Mouse (Mus musculus): ENCODE measurements around the gene Faf2. TPM values are rescaled to one million over a fixed set of nuclear protein-coding genes. Genes with fewer than 3 reads are reported as not detected.

Faf2 gene
- polyA plus RNA-seq, 1 experiment from 2014 or later, result 96.9 TPM

- Histone ChIP-seq H3K4me3 (ENCODE audit: low read depth, low read length) (no peak overlapping the region), H3K4me1 (ENCODE audit: control insufficient read depth, insufficient read depth, low read length) (no peaks in the 10 kb centered on the region; the same call in none of the 2 replicates), H3K9ac (replicated peaks; ENCODE audit: low read length) (no peak overlapping the region), H3K4me2 (ENCODE audit: low read depth, low read length) (no peak overlapping the region), H3K27ac (replicated peaks; ENCODE audit: low read depth, low read length) (no peak overlapping the region), H3K9me3 (replicated peaks; ENCODE audit: control insufficient read depth, low read length) (no peaks in the 10 kb centered on the region), H3K36me3 (replicated peaks; ENCODE audit: control insufficient read depth, insufficient read depth, low read depth, low read length) (peaks cover 25% of the 10 kb centered on the region), H3K27me3 (ENCODE audit: control insufficient read depth, insufficient read depth, low read length) (no peaks in the 10 kb centered on the region)
- DNase-seq (ENCODE audit: low spot score), result no peak
- WGBS, result 65% methylated on average over 3 of the region's 3 CpGs
- no peak for ATAC-seq (replicated peaks; ENCODE audit: insufficient number of reproducible peaks, low FRiP score, low TSS enrichment, low read depth)
Measured at GRCm38 (mm10) chr13:54684140-54684896, 62.7 kb downstream of the Faf2 start.

GRCm38 (mm10) chr13:54685174-54685573 is 63.6 kb downstream of the Faf2 start:
- peak overlapping the region; percentile 74 for H3K4me2 ChIP-seq (ENCODE audit: low read depth, low read length)
- H3K4me1 ChIP-seq (ENCODE audit: control insufficient read depth, insufficient read depth, low read length), result no peaks in the 10 kb centered on the region; the same call in none of the 2 replicates
- no peaks in the 10 kb centered on the region for H3K27me3 ChIP-seq (ENCODE audit: control insufficient read depth, insufficient read depth, low read length)
- H3K9me3 ChIP-seq (replicated peaks; ENCODE audit: control insufficient read depth, low read length), result no peaks in the 10 kb centered on the region
- H3K36me3 ChIP-seq (replicated peaks; ENCODE audit: control insufficient read depth, insufficient read depth, low read depth, low read length), result peaks cover 22% of the 10 kb centered on the region
- 58% methylated on average over 2 of the region's 2 CpGs for WGBS
- H3K27ac ChIP-seq (replicated peaks; ENCODE audit: low read depth, low read length), result no peak overlapping the region
- no peak overlapping the region; the same call in 1 of the 2 replicates for H3K9ac ChIP-seq (replicated peaks; ENCODE audit: low read length)
- ATAC-seq (replicated peaks; ENCODE audit: insufficient number of reproducible peaks, low FRiP score, low TSS enrichment, low read depth) (no peak), DNase-seq (ENCODE audit: low spot score) (peak; percentile 54)
- H3K4me3 ChIP-seq (ENCODE audit: low read depth, low read length), result peak overlapping the region; percentile 92; the same call in 1 of the 2 replicates

- ATAC-seq (replicated peaks; ENCODE audit: insufficient number of reproducible peaks, low FRiP score, low TSS enrichment, low read depth) (no peak), DNase-seq (ENCODE audit: low spot score) (peak; percentile 23)
- WGBS, result 5% methylated on average over 19 of the region's 19 CpGs
- H3K4me2 ChIP-seq (ENCODE audit: low read depth, low read length), result peak overlapping the region; percentile 74
- H3K36me3 ChIP-seq (replicated peaks; ENCODE audit: control insufficient read depth, insufficient read depth, low read depth, low read length), result peaks cover 18% of the 10 kb centered on the region
- peak overlapping the region; percentile 93 for H3K27ac ChIP-seq (replicated peaks; ENCODE audit: low read depth, low read length)
- no peaks in the 10 kb centered on the region; the same call in 1 of the 2 replicates for H3K4me1 ChIP-seq (ENCODE audit: control insufficient read depth, insufficient read depth, low read length)
- H3K4me3 ChIP-seq (ENCODE audit: low read depth, low read length), result peak overlapping the region; percentile 92
- no peaks in the 10 kb centered on the region for H3K9me3 ChIP-seq (replicated peaks; ENCODE audit: control insufficient read depth, low read length)
- no peaks in the 10 kb centered on the region for H3K27me3 ChIP-seq (ENCODE audit: control insufficient read depth, insufficient read depth, low read length)
- peak overlapping the region; percentile 90 for H3K9ac ChIP-seq (replicated peaks; ENCODE audit: low read length)
Measured at GRCm38 (mm10) chr13:54686139-54687053, 64.8 kb downstream of the Faf2 start.

DNA sequence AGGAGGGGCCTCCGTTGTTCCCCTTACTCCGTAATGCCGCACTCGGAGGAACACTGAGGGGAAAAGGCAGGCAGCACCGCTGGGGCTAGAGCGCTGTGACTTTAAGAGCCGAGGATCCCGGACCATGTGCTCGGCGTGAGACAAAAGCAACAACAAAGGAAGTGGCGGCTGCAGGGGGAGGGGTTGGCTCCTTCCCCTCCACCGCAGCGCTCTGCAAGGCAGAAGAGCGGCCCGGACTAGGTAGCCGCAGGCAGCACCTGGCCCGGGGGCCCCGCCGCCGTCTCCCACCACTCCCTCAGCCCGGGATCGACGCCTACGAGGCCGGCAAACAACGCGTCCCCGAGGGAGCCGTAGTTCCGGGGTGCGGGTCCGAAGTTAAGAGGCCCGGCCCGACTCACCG is 65.5 kb downstream of the Faf2 start:
- H3K4me3 ChIP-seq (ENCODE audit: low read depth, low read length), result peak overlapping the region; percentile 92
- ATAC-seq (replicated peaks; ENCODE audit: insufficient number of reproducible peaks, low FRiP score, low TSS enrichment, low read depth) (peak; percentile 63), DNase-seq (ENCODE audit: low spot score) (peak; percentile 89)
- H3K9me3 ChIP-seq (replicated peaks; ENCODE audit: control insufficient read depth, low read length), result no peaks in the 10 kb centered on the region
- no peaks in the 10 kb centered on the region for H3K27me3 ChIP-seq (ENCODE audit: control insufficient read depth, insufficient read depth, low read length)
- WGBS, result 0% methylated on average over 35 of the region's 35 CpGs
- peak overlapping the region; percentile 74 for H3K4me2 ChIP-seq (ENCODE audit: low read depth, low read length)
- peak overlapping the region; percentile 93 for H3K27ac ChIP-seq (replicated peaks; ENCODE audit: low read depth, low read length)
- H3K4me1 ChIP-seq (ENCODE audit: control insufficient read depth, insufficient read depth, low read length), result peaks cover under 1% of the 10 kb centered on the region; the same call in 1 of the 2 replicates
- H3K36me3 ChIP-seq (replicated peaks; ENCODE audit: control insufficient read depth, insufficient read depth, low read depth, low read length), result peaks cover 13% of the 10 kb centered on the region
- H3K9ac ChIP-seq (replicated peaks; ENCODE audit: low read length), result peak overlapping the region; percentile 90

GRCm38 (mm10) chr13:54687575-54688424 is 66.2 kb downstream of the Faf2 start:
- Histone ChIP-seq H3K4me3 (ENCODE audit: low read depth, low read length) (peak overlapping the region; percentile 92), H3K9ac (replicated peaks; ENCODE audit: low read length) (peak overlapping the region; percentile 90), H3K9me3 (replicated peaks; ENCODE audit: control insufficient read depth, low read length) (no peaks in the 10 kb centered on the region), H3K4me2 (ENCODE audit: low read depth, low read length) (peak overlapping the region; percentile 74), H3K27me3 (ENCODE audit: control insufficient read depth, insufficient read depth, low read length) (no peaks in the 10 kb centered on the region), H3K27ac (replicated peaks; ENCODE audit: low read depth, low read length) (peak overlapping the region; percentile 93), H3K36me3 (replicated peaks; ENCODE audit: control insufficient read depth, insufficient read depth, low read depth, low read length) (peaks cover 8% of the 10 kb centered on the region), H3K4me1 (ENCODE audit: control insufficient read depth, insufficient read depth, low read length) (peaks cover 5% of the 10 kb centered on the region; the same call in 1 of the 2 replicates)
- WGBS, result under 1% methylated on average over 75 of the region's 82 CpGs
- peak; percentile 96 for DNase-seq (ENCODE audit: low spot score)
- ATAC-seq (replicated peaks; ENCODE audit: insufficient number of reproducible peaks, low FRiP score, low TSS enrichment, low read depth), result peak; percentile 88

DNA sequence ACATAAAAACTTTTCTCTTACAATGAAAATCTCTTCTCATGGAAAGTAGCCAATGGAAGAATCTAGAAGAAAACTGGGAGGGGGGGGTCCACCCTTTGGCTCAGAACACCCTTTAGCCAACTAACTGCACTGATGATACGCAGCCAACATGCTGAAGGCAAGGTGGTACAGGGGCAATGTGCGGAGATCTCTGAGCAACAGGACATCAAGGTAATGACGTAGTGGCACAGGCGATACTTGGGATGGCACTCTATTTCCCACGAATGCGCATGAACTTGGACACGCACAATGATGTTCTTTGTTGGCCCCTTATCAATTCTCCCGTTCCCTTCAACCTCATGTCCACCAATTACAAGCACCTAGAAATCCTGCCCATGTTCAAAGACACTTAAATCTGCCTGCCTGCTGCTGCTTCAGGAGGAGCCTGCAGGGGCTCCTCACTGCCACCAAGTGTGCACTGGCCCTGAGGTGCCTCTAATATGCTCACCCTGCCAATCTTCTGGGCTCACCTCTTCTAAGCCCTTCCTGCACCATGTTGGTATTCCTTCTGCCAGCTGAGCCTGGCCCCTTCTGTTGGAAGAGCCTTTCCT is 68.7 kb downstream of the Faf2 start:
- no peak for DNase-seq (ENCODE audit: low spot score)

GRCm38 (mm10) chr13:54691737-54692136 is 70.2 kb downstream of the Faf2 start:
- H3K4me3 ChIP-seq (ENCODE audit: low read depth, low read length), result peak overlapping the region; percentile 97; the same call in 1 of the 2 replicates
- no peak for DNase-seq (ENCODE audit: low spot score)

More for the DNA sequence above, 68.7 kb downstream of the Faf2 start:
- no peak overlapping the region for H3K9ac ChIP-seq (replicated peaks; ENCODE audit: low read length)
- H3K27me3 ChIP-seq (ENCODE audit: control insufficient read depth, insufficient read depth, low read length), result no peaks in the 10 kb centered on the region
- ATAC-seq (replicated peaks; ENCODE audit: insufficient number of reproducible peaks, low FRiP score, low TSS enrichment, low read depth), result no peak
- peaks cover 5% of the 10 kb centered on the region; the same call in 1 of the 2 replicates for H3K4me1 ChIP-seq (ENCODE audit: control insufficient read depth, insufficient read depth, low read length)
- no peak overlapping the region for H3K4me2 ChIP-seq (ENCODE audit: low read depth, low read length)
- H3K4me3 ChIP-seq (ENCODE audit: low read depth, low read length), result no peak overlapping the region
- no peaks in the 10 kb centered on the region for H3K36me3 ChIP-seq (replicated peaks; ENCODE audit: control insufficient read depth, insufficient read depth, low read depth, low read length)
- 93% methylated on average over 8 of the region's 8 CpGs for WGBS
- no peak overlapping the region for H3K27ac ChIP-seq (replicated peaks; ENCODE audit: low read depth, low read length)
- no peaks in the 10 kb centered on the region for H3K9me3 ChIP-seq (replicated peaks; ENCODE audit: control insufficient read depth, low read length)

More at GRCm38 (mm10) chr13:54691737-54692136, 70.2 kb downstream of the Faf2 start:
- Histone ChIP-seq H3K27ac (replicated peaks; ENCODE audit: low read depth, low read length) (no peak overlapping the region), H3K4me2 (ENCODE audit: low read depth, low read length) (no peak overlapping the region; the same call in 1 of the 2 replicates), H3K9ac (replicated peaks; ENCODE audit: low read length) (no peak overlapping the region), H3K27me3 (ENCODE audit: control insufficient read depth, insufficient read depth, low read length) (no peaks in the 10 kb centered on the region), H3K36me3 (replicated peaks; ENCODE audit: control insufficient read depth, insufficient read depth, low read depth, low read length) (no peaks in the 10 kb centered on the region), H3K9me3 (replicated peaks; ENCODE audit: control insufficient read depth, low read length) (no peaks in the 10 kb centered on the region), H3K4me1 (ENCODE audit: control insufficient read depth, insufficient read depth, low read length) (peaks cover 5% of the 10 kb centered on the region; the same call in 1 of the 2 replicates)
- ATAC-seq (replicated peaks; ENCODE audit: insufficient number of reproducible peaks, low FRiP score, low TSS enrichment, low read depth), result no peak
